Mouse (Mus musculus): Measurements from ENCODE around the gene Foxj2.

The Foxj2 gene

GRCm38 (mm10) chr6:122812716-122813115, 7.0 kb upstream of the Foxj2 start:
- DNase-seq (ENCODE audit: extremely low read depth, low read depth): no peak

- DNase-seq (ENCODE audit: extremely low read depth, low read depth): no peak
These were observed 6.1 kb upstream of the Foxj2 start for GRCm38 (mm10) chr6:122813640-122814039.

GRCm38 (mm10) chr6:122820071-122820798, 521 bp downstream of the Foxj2 start:
- no peak for DNase-seq (ENCODE audit: extremely low read depth, low read depth)

- no peak for DNase-seq (ENCODE audit: extremely low read depth, low read depth)
These were observed 1.3 kb downstream of the Foxj2 start for GRCm38 (mm10) chr6:122820799-122821650.

- no peak for DNase-seq (ENCODE audit: extremely low read depth, low read depth)
These were observed 2.1 kb downstream of the Foxj2 start for GRCm38 (mm10) chr6:122821822-122822221.

GRCm38 (mm10) chr6:122824086-122824485, 4.4 kb downstream of the Foxj2 start:
- DNase-seq (ENCODE audit: extremely low read depth, low read depth): no peak

GRCm38 (mm10) chr6:122825166-122825565, 5.5 kb downstream of the Foxj2 start:
- no peak for DNase-seq (ENCODE audit: extremely low read depth, low read depth)

GRCm38 (mm10) chr6:122825923-122826742, 6.4 kb downstream of the Foxj2 start:
- peak; percentile 78 for DNase-seq (ENCODE audit: extremely low read depth, low read depth)

- no peak for DNase-seq (ENCODE audit: extremely low read depth, low read depth)
These were observed 8.4 kb downstream of the Foxj2 start for GRCm38 (mm10) chr6:122828086-122828485.

- DNase-seq (ENCODE audit: extremely low read depth, low read depth): no peak
These were observed 13.2 kb downstream of the Foxj2 start for GRCm38 (mm10) chr6:122832880-122833279.

GRCm38 (mm10) chr6:122834365-122834764, 14.7 kb downstream of the Foxj2 start:
- DNase-seq (ENCODE audit: extremely low read depth, low read depth): peak; percentile 48

- no peak for DNase-seq (ENCODE audit: extremely low read depth, low read depth)
These were observed 17.3 kb downstream of the Foxj2 start for GRCm38 (mm10) chr6:122836974-122837373.

GRCm38 (mm10) chr6:122837539-122837938, 17.8 kb downstream of the Foxj2 start:
- no peak for DNase-seq (ENCODE audit: extremely low read depth, low read depth)

- DNase-seq (ENCODE audit: extremely low read depth, low read depth): no peak
These were observed 24.0 kb downstream of the Foxj2 start for GRCm38 (mm10) chr6:122843759-122844158.

GRCm38 (mm10) chr6:122852696-122853095, 33.0 kb downstream of the Foxj2 start:
- DNase-seq (ENCODE audit: extremely low read depth, low read depth): peak; percentile 36

- no peak for DNase-seq (ENCODE audit: extremely low read depth, low read depth)
These were observed 34.8 kb downstream of the Foxj2 start for GRCm38 (mm10) chr6:122854552-122854951.

- DNase-seq (ENCODE audit: extremely low read depth, low read depth): peak; percentile 87
These were observed 36.2 kb downstream of the Foxj2 start, which contains the start of gene C3ar1 for GRCm38 (mm10) chr6:122855955-122856354. Gene C3ar1, minus strand, starts transcription at chr6:122856161.

- DNase-seq (ENCODE audit: extremely low read depth, low read depth): no peak
These were observed 42.7 kb downstream of the Foxj2 start for GRCm38 (mm10) chr6:122862434-122862833.

- DNase-seq (ENCODE audit: extremely low read depth, low read depth): no peak
These were observed 43.2 kb downstream of the Foxj2 start for GRCm38 (mm10) chr6:122862871-122863270.

GRCm38 (mm10) chr6:122867914-122868313, 48.2 kb downstream of the Foxj2 start:
- DNase-seq (ENCODE audit: extremely low read depth, low read depth): no peak

- DNase-seq (ENCODE audit: extremely low read depth, low read depth): no peak
These were observed 50.1 kb downstream of the Foxj2 start for GRCm38 (mm10) chr6:122869846-122870245.

GRCm38 (mm10) chr6:122872800-122873199, 53.1 kb downstream of the Foxj2 start:
- DNase-seq (ENCODE audit: extremely low read depth, low read depth): no peak
